Mouse (Mus musculus): ENCODE data around the gene Bcl2. TPM values are rescaled to one million over a fixed set of nuclear protein-coding genes. Genes with fewer than 3 reads are reported as not detected.

The Bcl2 gene
- polyA plus RNA-seq, 1 experiment from 2014 or later, result 18.4 TPM

DNA sequence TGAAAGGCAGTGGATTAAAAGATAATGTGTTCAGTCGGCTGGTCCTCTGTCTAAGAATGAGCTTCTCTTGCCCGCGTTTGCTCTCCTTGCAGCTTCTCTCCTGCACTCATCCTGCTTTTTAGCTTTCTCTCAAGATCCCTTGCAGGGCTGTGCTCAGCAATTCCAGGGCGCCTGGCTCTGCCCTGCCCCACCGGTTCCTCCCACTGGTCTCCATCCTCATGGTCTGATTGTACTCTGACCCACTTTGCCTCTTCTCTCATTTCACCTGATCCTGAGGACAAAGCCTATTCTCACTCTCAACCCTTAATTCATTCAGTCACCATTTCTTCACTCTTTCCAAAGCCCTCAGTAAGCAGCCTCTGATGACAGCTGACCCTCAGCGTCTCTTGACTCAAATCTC, 102.8 kb downstream of the Bcl2 start:
- H3K9me3 ChIP-seq, result no peaks in the 10 kb centered on the region
- H3K9ac ChIP-seq, result no peak overlapping the region
- 0 out of 2 replicates have a peak, but pooled peaks cover 6% of the 10 kb centered on the region for H3K4me1 ChIP-seq (replicated peaks)
- no peaks in the 10 kb centered on the region for H3K36me3 ChIP-seq
- 78% methylated on average over 6 of the region's 6 CpGs for WGBS
- no peak overlapping the region for H3K27ac ChIP-seq (replicated peaks)
- H3K4me2 ChIP-seq, result no peak overlapping the region
- no peak overlapping the region for H3K4me3 ChIP-seq
- ATAC-seq (ENCODE audit: low FRiP score, low read depth), result no peak
- H3K27me3 ChIP-seq, result no peaks in the 10 kb centered on the region

DNA sequence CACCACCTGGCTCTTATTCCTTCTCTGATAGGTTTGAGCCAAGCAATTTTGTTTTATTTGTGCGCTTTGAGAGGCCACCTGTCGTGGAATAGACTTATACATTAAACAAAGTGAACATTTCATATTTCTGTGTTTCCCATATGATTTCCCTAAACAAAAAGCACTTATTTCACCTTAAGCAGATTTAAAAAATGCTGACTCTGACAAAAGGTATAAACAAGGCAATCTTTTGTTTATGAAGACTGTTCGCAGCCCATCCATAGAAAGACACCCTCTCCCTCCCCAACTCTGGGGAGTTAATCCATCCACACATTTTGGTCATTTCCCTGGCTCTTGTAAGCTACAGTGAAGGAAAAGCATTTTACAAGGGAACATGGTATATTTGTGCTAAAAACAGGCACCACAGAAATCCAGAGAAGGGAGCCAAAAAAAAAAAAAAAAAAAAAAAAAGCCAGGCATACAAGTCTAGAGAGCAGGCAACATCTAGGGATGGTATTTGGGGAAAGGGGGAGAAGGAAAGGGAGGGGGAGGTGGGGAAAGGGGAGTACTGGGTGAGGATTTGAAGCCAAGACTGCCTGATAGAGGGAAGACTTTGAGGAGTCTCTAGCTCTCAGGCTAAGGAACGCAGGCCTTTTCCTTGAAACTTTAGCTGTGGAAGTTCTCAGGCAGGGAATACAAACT, 105.8 kb downstream of the Bcl2 start:
- H3K9ac ChIP-seq, result no peak overlapping the region
- H3K9me3 ChIP-seq, result no peaks in the 10 kb centered on the region
- no peak overlapping the region for H3K4me2 ChIP-seq
- H3K4me3 ChIP-seq, result no peak overlapping the region
- H3K36me3 ChIP-seq, result no peaks in the 10 kb centered on the region
- H3K27ac ChIP-seq (replicated peaks), result no peak overlapping the region
- 90% methylated on average over 4 of the region's 4 CpGs for WGBS
- no peaks in the 10 kb centered on the region for H3K27me3 ChIP-seq
- no peak for ATAC-seq (ENCODE audit: low FRiP score, low read depth)
- H3K4me1 ChIP-seq (replicated peaks), result peaks cover 12% of the 10 kb centered on the region

DNA sequence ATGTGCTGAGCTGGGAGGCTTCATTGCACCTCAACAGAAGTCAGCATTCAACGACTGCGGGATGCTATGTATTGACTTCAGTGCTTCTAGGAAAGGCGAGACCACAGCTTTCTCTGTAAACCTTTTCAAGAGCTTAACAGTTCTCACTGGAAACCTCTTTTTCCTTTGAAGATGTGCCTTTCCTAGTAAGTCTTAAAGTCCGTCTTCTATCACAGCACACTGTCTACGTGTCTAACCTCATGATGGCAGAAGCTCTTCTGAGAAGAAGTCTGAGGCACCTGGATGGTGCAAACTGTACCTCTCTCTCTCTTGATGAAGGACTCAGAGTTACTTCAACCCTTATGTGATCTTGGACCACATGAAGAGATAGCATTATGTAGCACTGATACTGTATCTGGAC, 107.1 kb downstream of the Bcl2 start:
- H3K36me3 ChIP-seq, result no peaks in the 10 kb centered on the region
- H3K4me3 ChIP-seq, result no peak overlapping the region
- WGBS, result 89% methylated on average over 5 of the region's 5 CpGs
- no peaks in the 10 kb centered on the region for H3K27me3 ChIP-seq
- H3K9me3 ChIP-seq, result no peaks in the 10 kb centered on the region
- no peak overlapping the region for H3K4me2 ChIP-seq
- no peak overlapping the region for H3K27ac ChIP-seq (replicated peaks)
- ATAC-seq (ENCODE audit: low FRiP score, low read depth), result no peak
- no peak overlapping the region for H3K9ac ChIP-seq
- H3K4me1 ChIP-seq (replicated peaks), result peaks cover 24% of the 10 kb centered on the region

DNA sequence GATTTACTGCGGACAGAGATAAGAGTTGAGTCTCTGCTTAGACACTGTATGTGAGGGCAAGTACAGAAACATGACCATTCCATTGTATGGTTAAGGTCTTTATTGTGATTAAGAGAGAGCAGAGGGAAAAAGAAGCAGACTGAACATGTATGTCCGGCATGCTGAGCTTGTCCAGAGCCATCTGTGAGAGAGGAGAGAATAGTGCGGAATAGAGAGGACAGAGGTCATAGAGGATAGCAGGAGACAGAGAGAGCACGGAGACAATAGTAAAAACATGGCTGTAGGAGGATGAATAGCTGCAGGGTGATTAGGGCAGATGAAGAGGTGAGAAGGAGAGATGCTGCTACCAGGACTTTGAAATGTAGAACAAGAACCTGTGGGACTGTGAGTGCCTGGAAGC, 110.7 kb downstream of the Bcl2 start:
- no peak overlapping the region for H3K9ac ChIP-seq
- peaks cover 18% of the 10 kb centered on the region for H3K4me1 ChIP-seq (replicated peaks)
- WGBS, result 41% methylated on average over 4 of the region's 4 CpGs
- H3K36me3 ChIP-seq, result no peaks in the 10 kb centered on the region
- peak overlapping the region; percentile 26 for H3K4me2 ChIP-seq
- no peaks in the 10 kb centered on the region for H3K27me3 ChIP-seq
- no peak overlapping the region for H3K4me3 ChIP-seq
- H3K9me3 ChIP-seq, result no peaks in the 10 kb centered on the region
- peak overlapping the region; percentile 70 for H3K27ac ChIP-seq (replicated peaks)
- peak; percentile 55; the same call in 1 of the 2 replicates for ATAC-seq (ENCODE audit: low FRiP score, low read depth)

DNA sequence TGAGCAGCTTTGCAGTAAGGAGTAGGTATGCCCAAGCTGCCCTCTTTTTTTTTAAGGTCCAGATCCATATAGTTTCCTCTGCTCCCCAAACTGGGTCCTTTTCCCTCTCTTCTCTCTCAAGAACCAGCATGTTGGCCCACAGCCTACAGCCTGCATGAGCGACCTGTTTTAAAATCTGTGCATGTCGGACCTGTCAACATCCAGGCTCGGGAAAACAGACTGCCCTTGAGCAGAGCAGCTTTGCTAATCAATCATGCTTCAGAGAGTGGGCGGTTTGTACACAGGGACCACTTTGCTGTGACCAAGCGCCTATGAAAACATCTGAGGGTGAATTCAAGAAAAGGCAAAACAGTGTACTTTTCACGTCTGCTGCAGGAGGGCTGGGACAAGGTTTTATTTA, 111.1 kb downstream of the Bcl2 start:
- Histone ChIP-seq H3K4me2 (peak overlapping the region; percentile 26), H3K36me3 (no peaks in the 10 kb centered on the region), H3K4me1 (replicated peaks) (peaks cover 18% of the 10 kb centered on the region), H3K9ac (no peak overlapping the region), H3K27ac (replicated peaks) (peak overlapping the region; percentile 70), H3K27me3 (no peaks in the 10 kb centered on the region), H3K9me3 (no peaks in the 10 kb centered on the region), H3K4me3 (no peak overlapping the region)
- ATAC-seq (ENCODE audit: low FRiP score, low read depth), result peak; percentile 88
- WGBS, result 14% methylated on average over 6 of the region's 6 CpGs

DNA sequence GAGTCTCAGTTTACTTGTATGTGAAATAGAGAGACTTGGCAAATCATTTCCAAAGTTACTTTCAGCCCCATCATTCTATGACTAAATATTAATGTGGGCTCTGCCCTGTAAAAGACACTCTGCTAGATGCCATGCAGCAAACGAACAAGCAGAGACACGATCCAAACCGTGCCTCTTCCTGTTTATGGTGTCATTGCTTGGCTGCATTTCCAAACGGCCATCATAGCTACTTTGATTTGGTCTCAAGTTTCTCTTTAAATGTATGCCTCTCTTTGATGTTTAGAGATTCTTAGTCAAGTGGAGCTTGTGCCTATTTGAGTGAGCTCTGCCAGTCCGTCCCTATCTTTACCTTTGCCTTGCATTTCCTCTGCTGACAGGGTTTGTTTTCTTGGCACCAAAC, 111.5 kb downstream of the Bcl2 start:
- H3K36me3 ChIP-seq, result no peaks in the 10 kb centered on the region
- H3K4me3 ChIP-seq, result no peak overlapping the region
- H3K27ac ChIP-seq (replicated peaks), result peak overlapping the region; percentile 58
- H3K9me3 ChIP-seq, result no peaks in the 10 kb centered on the region
- no peaks in the 10 kb centered on the region for H3K27me3 ChIP-seq
- 51% methylated on average over 5 of the region's 5 CpGs for WGBS
- peaks cover 18% of the 10 kb centered on the region for H3K4me1 ChIP-seq (replicated peaks)
- ATAC-seq (ENCODE audit: low FRiP score, low read depth), result peak; percentile 19; the same call in 1 of the 2 replicates
- no peak overlapping the region for H3K9ac ChIP-seq
- H3K4me2 ChIP-seq, result no peak overlapping the region

DNA sequence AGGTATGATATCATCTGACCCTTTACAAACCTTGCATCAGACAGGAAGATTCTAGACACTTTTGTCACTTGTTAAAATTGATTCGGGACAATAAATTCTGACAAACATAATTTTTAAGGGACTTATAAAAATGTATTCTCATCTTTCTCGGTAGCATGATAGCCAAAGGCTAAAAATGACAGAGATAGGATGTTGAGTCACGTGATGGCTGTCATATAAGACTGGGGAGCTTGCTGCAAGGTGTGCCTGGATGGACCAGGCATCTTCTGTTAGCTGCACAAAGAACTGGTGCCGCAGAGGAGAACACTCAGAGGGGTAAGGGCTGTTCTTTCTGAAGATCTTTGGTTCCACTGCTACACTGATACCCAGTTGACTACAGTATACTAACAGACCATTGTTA, 112.8 kb downstream of the Bcl2 start:
- H3K27me3 ChIP-seq, result no peaks in the 10 kb centered on the region
- no peak overlapping the region for H3K9ac ChIP-seq
- no peaks in the 10 kb centered on the region for H3K36me3 ChIP-seq
- H3K4me2 ChIP-seq, result no peak overlapping the region
- peaks cover 18% of the 10 kb centered on the region for H3K4me1 ChIP-seq (replicated peaks)
- 94% methylated on average over 4 of the region's 4 CpGs for WGBS
- no peaks in the 10 kb centered on the region for H3K9me3 ChIP-seq
- no peak for ATAC-seq (ENCODE audit: low FRiP score, low read depth)
- no peak overlapping the region for H3K27ac ChIP-seq (replicated peaks)
- no peak overlapping the region for H3K4me3 ChIP-seq

DNA sequence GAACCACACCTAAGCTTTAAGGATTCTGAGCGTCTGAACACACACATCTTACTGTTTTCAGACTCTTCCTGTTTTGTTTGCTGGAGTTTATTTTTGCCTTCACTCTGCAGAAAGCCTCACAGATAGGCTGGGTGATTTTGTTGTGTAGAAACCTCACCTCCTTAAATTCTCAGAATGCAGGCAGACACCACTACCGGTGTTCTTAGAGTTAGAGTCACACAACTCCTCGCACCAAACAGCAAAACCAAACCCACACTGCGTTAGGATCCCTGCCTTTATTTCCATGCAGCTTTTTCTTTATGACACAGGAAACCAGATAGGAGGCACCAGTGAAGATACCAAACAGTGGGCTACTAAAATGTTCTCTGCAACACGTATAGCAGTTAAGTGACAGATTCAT, 113.2 kb downstream of the Bcl2 start:
- Histone ChIP-seq H3K9me3 (no peaks in the 10 kb centered on the region), H3K27me3 (no peaks in the 10 kb centered on the region), H3K9ac (no peak overlapping the region), H3K27ac (replicated peaks) (no peak overlapping the region), H3K4me3 (no peak overlapping the region), H3K4me2 (no peak overlapping the region), H3K4me1 (replicated peaks) (peaks cover 18% of the 10 kb centered on the region), H3K36me3 (no peaks in the 10 kb centered on the region)
- ATAC-seq (ENCODE audit: low FRiP score, low read depth), result no peak
- 90% methylated on average over 5 of the region's 5 CpGs for WGBS

DNA sequence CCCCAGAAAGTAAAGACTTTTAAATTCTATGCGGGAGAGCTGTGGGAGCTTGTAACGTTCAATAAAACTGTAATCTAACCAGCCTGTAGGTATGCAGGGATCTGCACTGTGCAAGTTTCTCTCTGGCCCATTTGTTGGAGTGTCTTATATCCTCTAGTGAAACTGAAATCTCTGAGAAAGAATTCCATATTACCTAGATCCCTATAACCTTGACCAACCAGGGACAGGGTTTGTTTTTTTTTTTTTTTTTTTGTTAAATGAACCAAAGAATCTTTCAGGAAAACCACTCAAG, 115.8 kb downstream of the Bcl2 start:
- H3K27ac ChIP-seq (replicated peaks), result no peak overlapping the region
- H3K4me3 ChIP-seq, result no peak overlapping the region
- 89% methylated on average over 2 of the region's 2 CpGs for WGBS
- no peaks in the 10 kb centered on the region for H3K9me3 ChIP-seq
- H3K4me1 ChIP-seq (replicated peaks), result peaks cover 11% of the 10 kb centered on the region
- no peak overlapping the region for H3K4me2 ChIP-seq
- H3K9ac ChIP-seq, result no peak overlapping the region
- ATAC-seq (ENCODE audit: low FRiP score, low read depth), result no peak
- H3K27me3 ChIP-seq, result no peaks in the 10 kb centered on the region
- no peaks in the 10 kb centered on the region for H3K36me3 ChIP-seq

DNA sequence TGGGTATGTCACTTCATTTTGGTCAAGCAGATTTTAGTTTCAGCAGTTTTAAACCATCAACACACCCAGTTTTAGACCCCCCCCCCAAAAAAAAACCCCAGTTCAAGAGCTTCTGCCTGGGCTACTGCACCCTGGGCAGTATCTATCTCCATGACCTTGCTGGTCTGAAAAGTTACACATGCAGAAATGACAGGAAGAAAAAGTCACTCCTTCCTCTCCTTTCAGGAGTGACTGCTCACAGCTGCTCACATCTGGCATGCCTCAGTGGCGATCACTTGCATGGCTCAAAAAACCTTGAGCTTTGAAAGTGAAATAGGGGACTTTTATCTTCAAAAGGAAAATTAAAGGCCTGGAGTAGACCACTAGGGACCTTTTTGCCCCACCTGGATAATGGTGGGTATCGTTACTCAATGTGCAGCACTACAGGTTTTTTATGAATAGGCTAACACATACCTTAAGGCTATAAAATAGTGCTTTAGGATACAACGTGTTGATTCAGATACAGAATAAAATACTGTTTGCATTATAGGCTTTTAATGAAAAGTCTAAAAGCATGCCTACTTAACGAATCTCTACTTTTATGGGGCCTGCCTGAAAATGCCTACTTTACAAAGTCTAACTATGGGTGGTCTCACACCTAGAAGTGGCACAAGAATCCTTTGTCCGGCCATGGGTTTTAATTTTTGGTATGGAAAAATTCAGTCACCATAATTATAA, 116.3 kb downstream of the Bcl2 start:
- no peak overlapping the region for H3K27ac ChIP-seq (replicated peaks)
- no peaks in the 10 kb centered on the region for H3K36me3 ChIP-seq
- H3K9ac ChIP-seq, result no peak overlapping the region
- 91% methylated on average over 5 of the region's 5 CpGs for WGBS
- peaks cover 6% of the 10 kb centered on the region for H3K4me1 ChIP-seq (replicated peaks)
- ATAC-seq (ENCODE audit: low FRiP score, low read depth), result no peak
- H3K4me2 ChIP-seq, result no peak overlapping the region
- no peaks in the 10 kb centered on the region for H3K9me3 ChIP-seq
- H3K27me3 ChIP-seq, result no peaks in the 10 kb centered on the region
- H3K4me3 ChIP-seq, result no peak overlapping the region

DNA sequence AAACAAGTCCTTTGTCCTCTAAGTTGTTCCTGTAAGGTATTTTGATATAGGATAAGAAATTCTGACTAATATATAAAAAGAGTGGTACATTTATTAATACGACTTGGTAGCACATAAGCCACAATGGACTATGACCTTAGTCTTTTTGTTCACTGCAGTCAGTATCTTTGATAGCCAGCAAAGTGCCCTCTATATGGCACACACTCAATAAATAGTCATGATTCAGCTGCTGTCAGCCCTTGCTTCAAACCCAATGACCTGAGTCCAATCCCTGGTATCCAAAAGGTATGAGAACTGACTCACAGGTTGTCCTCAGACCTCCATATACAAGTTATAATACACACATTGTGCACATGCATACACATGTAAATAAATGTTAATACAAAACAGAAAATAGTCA, 117.7 kb downstream of the Bcl2 start:
- no peak for ATAC-seq (ENCODE audit: low FRiP score, low read depth)
- 98% methylated on average over 1 of the region's 1 CpGs for WGBS
- Histone ChIP-seq H3K4me3 (no peak overlapping the region), H3K9me3 (no peaks in the 10 kb centered on the region), H3K36me3 (no peaks in the 10 kb centered on the region), H3K4me1 (replicated peaks) (no peaks in the 10 kb centered on the region), H3K27ac (replicated peaks) (no peak overlapping the region), H3K27me3 (no peaks in the 10 kb centered on the region), H3K9ac (no peak overlapping the region), H3K4me2 (no peak overlapping the region)

DNA sequence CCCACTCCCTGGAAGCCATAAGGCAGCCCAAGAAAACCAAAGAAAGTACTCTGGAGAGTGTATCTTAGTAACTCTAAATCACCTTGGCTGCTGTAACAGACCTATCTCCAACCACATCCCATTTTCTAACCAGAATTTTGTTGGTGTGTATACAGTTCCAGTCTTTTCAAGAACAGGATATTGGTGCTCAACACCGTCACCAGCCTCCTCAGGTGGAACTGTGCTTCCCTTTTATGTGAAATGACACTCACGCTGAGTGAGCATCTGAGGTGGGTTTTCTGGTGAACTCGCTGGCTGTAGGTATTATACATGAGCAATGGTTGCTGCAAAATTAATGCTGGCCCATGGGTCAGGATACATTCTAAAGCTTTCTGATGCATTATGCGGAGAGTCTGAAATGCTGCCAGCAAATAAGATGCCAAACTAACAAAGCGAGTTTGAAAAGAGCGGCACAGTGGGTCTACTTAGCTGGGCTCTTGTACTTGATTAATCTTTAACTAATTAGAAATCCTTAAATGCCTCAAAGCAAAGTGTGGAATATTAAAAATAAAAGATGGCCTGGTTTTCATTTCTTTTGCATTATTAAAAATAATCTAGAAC, 118.7 kb downstream of the Bcl2 start:
- peak overlapping the region; percentile 10; the same call in 1 of the 2 replicates for H3K27ac ChIP-seq (replicated peaks)

More for the DNA sequence above, 118.7 kb downstream of the Bcl2 start:
- no peak overlapping the region for H3K9ac ChIP-seq
- no peak for ATAC-seq (ENCODE audit: low FRiP score, low read depth)
- H3K9me3 ChIP-seq, result no peaks in the 10 kb centered on the region
- no peak overlapping the region for H3K4me3 ChIP-seq
- no peaks in the 10 kb centered on the region for H3K27me3 ChIP-seq
- H3K4me2 ChIP-seq, result no peak overlapping the region
- no peaks in the 10 kb centered on the region for H3K4me1 ChIP-seq (replicated peaks)
- H3K36me3 ChIP-seq, result no peaks in the 10 kb centered on the region
- WGBS, result 73% methylated on average over 6 of the region's 6 CpGs

Data from hindbrain, embryonic 15.5 days (tissue).